Mouse (Mus musculus) G1E (cell line): ENCODE results near the gene Nkx2-1. TPM values are rescaled to one million over a fixed set of nuclear protein-coding genes. Genes with fewer than 3 reads are reported as not detected.

ENCODE experiments used
- ATAC-seq: 2 replicates; pipeline ENCODE4 v1.8.0; 2016; ENCODE audit warnings: mild to moderate bottlenecking; ENCODE audit not compliant: insufficient number of reproducible peaks, poor library complexity, low FRiP score, severe bottlenecking; ENCODE audit errors: extremely low read depth
- DNase-seq: peaks from one replicate; pipeline ENCODE4 v3.0.0; 2012; ENCODE audit warnings: low spot score
- H3K27me3 ChIP-seq: 2 replicates; pipeline ENCODE4 v1.6.1; 2012; ENCODE audit warnings: mild to moderate bottlenecking, low read length, inconsistent platforms; ENCODE audit not compliant: insufficient read depth
- H3K36me3 ChIP-seq: replicated peaks from 2 replicates; pipeline ENCODE3; 2012; ENCODE audit warnings: mild to moderate bottlenecking, inconsistent platforms
- H3K4me1 ChIP-seq: 2 replicates; pipeline ENCODE4 v1.6.1; 2012; ENCODE audit warnings: low read depth, low read length, inconsistent platforms, mixed read lengths; ENCODE audit not compliant: insufficient read depth
- H3K4me3 ChIP-seq: 2 replicates; pipeline ENCODE4 v1.5.1; 2012; ENCODE audit warnings: low read depth, mild to moderate bottlenecking, inconsistent platforms, low read length, moderate library complexity, mixed read lengths
- H3K9me3 ChIP-seq: replicated peaks from 2 replicates; pipeline ENCODE4 v1.6.1; 2012; ENCODE audit warnings: inconsistent platforms
- CTCF ChIP-seq: IDR thresholded peaks from 2 replicates; pipeline ENCODE4 v1.5.1; 2012; ENCODE audit warnings: low read depth, low read length, inconsistent platforms, mixed read lengths
- GATA1 ChIP-seq: IDR thresholded peaks from 2 replicates; pipeline ENCODE4 v1.6.1; 2012; ENCODE audit warnings: borderline replicate concordance, low read length, inconsistent platforms, mixed read lengths
- GATA2 ChIP-seq: IDR thresholded peaks from 2 replicates; pipeline ENCODE4 v1.6.1; 2012; ENCODE audit warnings: low read depth, low read length, inconsistent platforms, borderline replicate concordance
- POLR2AphosphoS5 ChIP-seq: IDR thresholded peaks from 2 replicates; pipeline ENCODE4 v1.6.1; 2012; ENCODE audit warnings: low read depth, low read length, inconsistent platforms; ENCODE audit not compliant: insufficient replicate concordance
- TAL1 ChIP-seq: conservative IDR thresholded peaks from 2 replicates; pipeline ENCODE4 v1.6.1; 2012; ENCODE audit warnings: low read depth, low read length, inconsistent platforms, mixed read lengths
- polyA plus RNA-seq: library from polyadenylated mRNA; stranded (reverse); fragments of >175 nt; gene quantifications from 2 replicates; pipeline ENCODE4 v1.2.3, GENCODE M21; 2012
- total RNA-seq, 2 experiments: library from RNA; stranded (forward) in 1 of 2; stranded (reverse) in 1 of 2; fragments of 200-1000 nt in 1 of 2; fragments of >200 nt in 1 of 2; fragmentation: Nextera tagmentation in 1 of 2; gene quantifications; 2 replicates each; pipeline ENCODE4 v1.2.3; 2014 to 2017

Nkx2-1 gene
- total and polyA plus RNA-seq, 3 experiments = 0.16 TPM; not detected in 2

DNA sequence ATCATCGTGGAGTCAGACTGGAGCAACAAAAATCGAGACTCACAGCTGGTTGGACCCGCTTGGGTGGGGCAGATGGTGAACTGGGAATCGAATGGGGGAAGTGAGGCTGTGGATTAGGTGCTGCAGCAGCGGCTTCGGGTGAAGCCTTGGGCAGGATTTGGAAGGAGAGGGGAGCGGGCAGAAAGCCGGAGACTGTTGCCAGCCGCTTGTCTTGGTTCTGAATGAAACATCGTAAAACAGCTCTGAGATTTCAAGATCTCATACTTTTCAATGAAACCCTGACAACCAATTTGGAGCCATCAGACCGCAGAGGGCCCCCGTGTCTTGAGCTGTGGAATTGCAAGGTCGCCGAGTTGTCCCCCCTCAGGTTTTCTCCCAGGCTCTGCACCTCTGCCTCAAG is 12.5 kb downstream of the Nkx2-1 start:
- no peak for TF ChIP-seq TAL1
- H3K36me3 ChIP-seq = no peaks in the 10 kb centered on the region
- ATAC-seq = no peak

DNA sequence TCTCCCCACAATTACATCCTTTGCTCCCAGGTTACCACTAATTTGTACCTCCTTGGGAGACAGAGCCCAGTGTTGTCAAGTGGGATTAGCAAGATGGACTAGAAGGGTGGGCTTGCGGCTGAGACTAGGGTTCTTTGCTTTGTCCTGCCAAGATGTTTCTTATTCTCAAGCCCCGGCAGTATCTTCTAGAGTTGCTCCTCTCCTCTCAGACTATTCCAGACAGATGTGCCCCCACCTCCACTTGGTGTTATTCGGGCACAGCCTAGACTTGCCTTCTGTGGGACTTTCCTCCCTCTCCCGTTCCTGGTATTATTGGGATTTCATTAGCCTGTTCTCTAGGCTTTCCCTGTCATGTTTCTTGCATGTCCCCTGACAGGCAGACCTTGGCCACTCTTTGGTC is 14.5 kb downstream of the Nkx2-1 start:
- H3K27me3 ChIP-seq = peaks cover 59% of the 10 kb centered on the region

More for the DNA sequence above, 12.5 kb downstream of the Nkx2-1 start:
- DNase-seq = no peak
- Histone ChIP-seq H3K9me3 (no peaks in the 10 kb centered on the region), H3K4me3 (no peak overlapping the region), H3K4me1 (no peaks in the 10 kb centered on the region), H3K27me3 (peaks cover 69% of the 10 kb centered on the region)

DNA sequence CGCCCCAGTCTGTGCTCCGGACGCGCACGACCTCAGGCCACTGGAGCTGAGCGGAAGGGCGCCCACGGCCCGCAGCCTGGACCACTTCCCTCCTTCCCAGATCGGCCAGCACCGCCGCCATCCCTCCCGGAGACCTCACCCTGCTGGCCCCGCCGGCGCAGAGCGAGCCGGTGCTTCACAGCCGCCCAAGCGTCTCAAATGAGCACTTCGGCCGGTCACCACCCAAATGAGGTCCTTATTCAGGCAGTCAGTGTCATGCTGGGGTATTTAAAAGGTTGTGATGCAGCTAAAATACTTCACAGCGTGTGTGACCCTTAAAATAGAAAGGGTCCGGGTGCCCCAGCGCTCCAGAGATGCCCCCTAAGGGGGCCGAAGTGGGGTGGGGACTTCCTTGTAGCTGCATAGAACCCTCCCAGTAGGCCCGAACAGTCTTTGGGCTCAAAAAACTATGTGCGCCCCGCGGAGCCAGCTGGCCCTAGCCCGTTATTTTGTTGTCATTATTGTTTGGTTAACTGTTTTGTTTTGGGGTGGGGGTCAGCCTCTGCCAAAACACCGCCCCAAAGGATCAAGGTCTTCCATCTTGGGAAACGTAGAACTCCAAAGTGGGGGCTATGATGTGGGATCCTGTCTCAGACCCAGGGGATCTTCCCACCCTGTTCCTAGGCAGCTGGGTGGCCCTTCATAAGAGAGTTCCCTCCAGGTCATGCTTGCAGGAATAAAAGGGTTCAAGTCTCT is 15.4 kb downstream of the Nkx2-1 start:
- no peak for DNase-seq
- H3K36me3 ChIP-seq = no peaks in the 10 kb centered on the region
- no peaks in the 10 kb centered on the region for H3K9me3 ChIP-seq
- no peak for ATAC-seq
- peaks cover 53% of the 10 kb centered on the region for H3K27me3 ChIP-seq
- TF ChIP-seq GATA1 = no peak
- TF ChIP-seq POLR2AphosphoS5 = no peak
- no peak for TF ChIP-seq GATA2
- TF ChIP-seq CTCF = no peak
- no peak overlapping the region for H3K4me3 ChIP-seq
- no peaks in the 10 kb centered on the region for H3K4me1 ChIP-seq

More for the DNA sequence above, 14.5 kb downstream of the Nkx2-1 start:
- Histone ChIP-seq H3K36me3 (no peaks in the 10 kb centered on the region), H3K9me3 (no peaks in the 10 kb centered on the region), H3K4me3 (no peak overlapping the region), H3K4me1 (no peaks in the 10 kb centered on the region)
- no peak for ATAC-seq
- no peak for TF ChIP-seq CTCF
- TF ChIP-seq GATA1 = no peak
- TF ChIP-seq POLR2AphosphoS5 = no peak
- no peak for TF ChIP-seq TAL1
- no peak for TF ChIP-seq GATA2
- no peak for DNase-seq

DNA sequence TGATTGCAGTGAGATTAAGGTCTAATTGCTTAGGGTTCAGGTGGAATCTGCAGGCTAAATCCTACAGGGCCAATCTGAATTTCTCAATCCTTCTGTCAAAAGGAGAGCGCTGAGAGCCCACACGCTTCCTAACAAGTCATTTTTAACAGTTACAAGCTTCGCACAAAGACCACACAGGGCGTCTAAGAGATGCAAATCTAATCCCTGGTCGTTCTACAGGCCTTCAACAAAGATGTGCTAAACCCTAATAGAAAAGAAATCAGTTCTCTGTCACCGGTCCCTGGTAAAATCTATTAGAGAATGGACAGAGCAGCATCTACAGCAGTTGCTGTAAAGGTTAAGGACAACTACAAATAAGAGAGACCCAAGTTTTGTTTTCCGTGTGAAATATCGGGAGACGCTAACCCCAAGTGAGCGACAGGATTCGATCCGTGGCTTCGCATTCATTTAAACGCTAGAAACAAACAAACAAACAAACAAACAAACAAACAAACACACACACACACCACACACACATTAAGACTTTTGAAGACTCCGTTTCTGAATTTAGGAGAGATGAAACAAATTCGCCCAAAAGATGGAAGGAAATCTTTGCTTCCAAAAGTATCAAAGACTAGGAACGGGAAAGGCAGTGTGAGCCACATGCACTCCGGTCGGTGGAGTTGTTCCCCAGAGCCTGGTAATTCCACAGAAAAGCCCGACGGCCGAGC is 16.2 kb downstream of the Nkx2-1 start:
- H3K36me3 ChIP-seq = no peaks in the 10 kb centered on the region
- no peaks in the 10 kb centered on the region for H3K9me3 ChIP-seq
- ATAC-seq (no peak), DNase-seq (no peak)
- H3K27me3 ChIP-seq = peaks cover 50% of the 10 kb centered on the region
- no peak overlapping the region for H3K4me3 ChIP-seq
- TF ChIP-seq GATA2 = no peak
- no peak for TF ChIP-seq POLR2AphosphoS5
- TF ChIP-seq GATA1 = no peak
- TF ChIP-seq TAL1 = no peak
- TF ChIP-seq CTCF = no peak
- H3K4me1 ChIP-seq = no peaks in the 10 kb centered on the region

DNA sequence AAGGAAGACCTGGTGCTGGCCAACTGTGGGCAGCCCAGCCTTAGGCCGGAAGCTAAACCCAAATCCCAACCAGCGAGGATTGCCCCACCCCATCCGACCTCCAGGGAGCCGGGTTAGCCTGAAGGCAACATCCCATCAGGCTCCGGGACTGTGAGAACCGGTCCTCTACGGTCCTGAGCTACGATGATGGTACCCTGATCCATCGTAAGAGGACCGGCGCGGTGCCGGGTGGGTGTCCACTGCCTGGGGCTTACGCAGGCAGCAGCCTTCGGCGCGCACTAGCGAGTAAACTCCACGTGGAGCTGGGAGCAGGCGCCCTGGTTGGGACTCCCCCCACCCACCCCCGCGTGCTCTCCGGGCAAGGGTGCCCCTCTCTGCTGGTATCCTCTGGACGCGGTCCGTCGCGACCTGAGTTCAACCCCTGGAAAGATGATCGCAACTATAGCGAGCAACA is 16.9 kb downstream of the Nkx2-1 start:
- no peak for DNase-seq
- TF ChIP-seq GATA2 = no peak
- no peak for TF ChIP-seq POLR2AphosphoS5
- TF ChIP-seq CTCF = no peak
- TF ChIP-seq TAL1 = no peak
- no peak for TF ChIP-seq GATA1
- H3K4me3 ChIP-seq = no peak overlapping the region
- H3K4me1 ChIP-seq = no peaks in the 10 kb centered on the region
- H3K36me3 ChIP-seq = no peaks in the 10 kb centered on the region
- H3K27me3 ChIP-seq = peaks cover 46% of the 10 kb centered on the region
- H3K9me3 ChIP-seq = no peaks in the 10 kb centered on the region
- no peak for ATAC-seq

DNA sequence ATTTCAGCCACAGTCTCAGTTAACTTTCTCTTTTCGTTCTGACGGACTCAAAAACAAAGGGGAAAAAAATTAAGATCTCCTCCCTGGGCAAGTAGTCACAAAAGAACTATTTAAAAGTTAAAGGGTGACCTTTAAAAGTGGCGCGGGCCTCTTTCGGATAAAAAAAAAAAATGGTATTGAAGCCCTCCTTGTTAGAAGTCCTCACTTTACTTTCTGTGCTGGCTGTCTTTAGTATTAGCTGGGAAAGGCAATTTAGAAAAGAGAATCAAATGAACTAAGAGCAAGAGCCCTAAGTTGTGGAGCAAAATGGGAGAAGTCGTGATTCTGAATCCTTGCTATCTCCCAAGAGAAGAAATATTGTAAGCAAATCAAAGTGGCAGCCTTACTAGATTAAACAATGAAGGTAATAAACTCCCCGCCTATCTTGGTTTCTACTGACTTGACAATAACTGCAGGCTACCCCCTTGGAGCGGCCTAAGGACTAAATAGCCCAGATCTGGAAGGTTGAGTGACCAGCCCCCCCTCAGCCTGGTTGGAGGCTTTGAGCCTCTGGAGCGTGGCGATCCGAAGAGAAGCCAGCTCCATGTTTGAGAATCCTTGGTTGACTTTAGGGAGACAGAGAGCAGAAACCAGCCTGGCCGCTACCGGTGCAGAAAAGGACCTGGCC is 17.5 kb downstream of the Nkx2-1 start:
- TF ChIP-seq GATA1 (no peak), TAL1 (no peak), POLR2AphosphoS5 (no peak), CTCF (no peak), GATA2 (no peak)

More for the DNA sequence above, 17.5 kb downstream of the Nkx2-1 start:
- DNase-seq = no peak
- H3K4me3 ChIP-seq = no peak overlapping the region
- peaks cover 42% of the 10 kb centered on the region for H3K27me3 ChIP-seq
- no peaks in the 10 kb centered on the region for H3K9me3 ChIP-seq
- no peaks in the 10 kb centered on the region for H3K36me3 ChIP-seq
- ATAC-seq = no peak
- H3K4me1 ChIP-seq = no peaks in the 10 kb centered on the region
